Mouse (Mus musculus): ENCODE measurements around the gene Slc30a6. TPM values are rescaled to one million over a fixed set of nuclear protein-coding genes. Genes with fewer than 3 reads are reported as not detected.
"Not testable (repeated sequence)": the region's sequence is repeated elsewhere in the genome, so short reads cannot be mapped to it uniquely, and the experiment has no call there.

The Slc30a6 gene
- polyA plus RNA-seq, 1 experiment = 27.0 TPM

GRCm38 (mm10) chr17:74457972-74458677, 62.7 kb downstream of the Slc30a6 start:
- WGBS = 62% methylated on average over 10 of the region's 10 CpGs
- Histone ChIP-seq H3K27me3 (replicated peaks; ENCODE audit: control insufficient read depth, insufficient read depth, low read length) (no peaks in the 10 kb centered on the region), H3K27ac (ENCODE audit: insufficient read depth, low read depth, low read length) (no peak overlapping the region), H3K36me3 (ENCODE audit: control insufficient read depth, insufficient read depth, low read length) (no peaks in the 10 kb centered on the region), H3K4me3 (ENCODE audit: insufficient read depth, low read depth, low read length) (no peak overlapping the region), H3K4me1 (ENCODE audit: control insufficient read depth, insufficient read depth, low read length) (no peaks in the 10 kb centered on the region)
- DNase-seq = peak; percentile 7
- no peak for TF ChIP-seq CTCF (conservative IDR thresholded peaks at IDR 0.05; ENCODE audit: insufficient read depth, insufficient read length, low read depth, low read length)
- TF ChIP-seq POLR2A (IDR thresholded peaks at IDR 0.05; ENCODE audit: low read depth, low read length) = no peak

- no peak within 1 kb of the TSS for H3K4me3 ChIP-seq (ENCODE audit: insufficient read depth, low read depth, low read length)
- H3K36me3 ChIP-seq (ENCODE audit: control insufficient read depth, insufficient read depth, low read length) = no peaks in the 10 kb centered on the region
- peak; percentile 44 for DNase-seq
- no peaks in the 10 kb centered on the region for H3K4me1 ChIP-seq (ENCODE audit: control insufficient read depth, insufficient read depth, low read length)
- TF ChIP-seq CTCF (conservative IDR thresholded peaks at IDR 0.05; ENCODE audit: insufficient read depth, insufficient read length, low read depth, low read length) (no peak), POLR2A (IDR thresholded peaks at IDR 0.05; ENCODE audit: low read depth, low read length) (no peak)
- no peak within 1 kb of the TSS for H3K27ac ChIP-seq (ENCODE audit: insufficient read depth, low read depth, low read length)
- 50% methylated on average over 8 of the region's 8 CpGs for WGBS
- H3K27me3 ChIP-seq (replicated peaks; ENCODE audit: control insufficient read depth, insufficient read depth, low read length) = no peaks in the 10 kb centered on the region
Observed at GRCm38 (mm10) chr17:74458711-74459408, 63.5 kb downstream of the Slc30a6 start, which contains the start of gene Nlrc4. TSS of gene Nlrc4 (minus strand) at chr17:74459142.

- Histone ChIP-seq H3K27ac (ENCODE audit: insufficient read depth, low read depth, low read length) (no peak overlapping the region), H3K36me3 (ENCODE audit: control insufficient read depth, insufficient read depth, low read length) (no peaks in the 10 kb centered on the region), H3K4me1 (ENCODE audit: control insufficient read depth, insufficient read depth, low read length) (no peaks in the 10 kb centered on the region), H3K4me3 (ENCODE audit: insufficient read depth, low read depth, low read length) (no peak overlapping the region), H3K27me3 (replicated peaks; ENCODE audit: control insufficient read depth, insufficient read depth, low read length) (no peaks in the 10 kb centered on the region)
- TF ChIP-seq POLR2A (IDR thresholded peaks at IDR 0.05; ENCODE audit: low read depth, low read length) (no peak), CTCF (conservative IDR thresholded peaks at IDR 0.05; ENCODE audit: insufficient read depth, insufficient read length, low read depth, low read length) (no peak)
- no peak for DNase-seq
Observed at GRCm38 (mm10) chr17:74463510-74463909, 68.1 kb downstream of the Slc30a6 start.

GRCm38 (mm10) chr17:74467981-74468380, 72.6 kb downstream of the Slc30a6 start:
- not testable (repeated sequence) for H3K27ac ChIP-seq (ENCODE audit: insufficient read depth, low read depth, low read length); H3K4me3 ChIP-seq (ENCODE audit: insufficient read depth, low read depth, low read length); H3K36me3 ChIP-seq (ENCODE audit: control insufficient read depth, insufficient read depth, low read length); H3K27me3 ChIP-seq (replicated peaks; ENCODE audit: control insufficient read depth, insufficient read depth, low read length); H3K4me1 ChIP-seq (ENCODE audit: control insufficient read depth, insufficient read depth, low read length); DNase-seq
- 90% methylated on average over 2 of the region's 2 CpGs for WGBS

DNA sequence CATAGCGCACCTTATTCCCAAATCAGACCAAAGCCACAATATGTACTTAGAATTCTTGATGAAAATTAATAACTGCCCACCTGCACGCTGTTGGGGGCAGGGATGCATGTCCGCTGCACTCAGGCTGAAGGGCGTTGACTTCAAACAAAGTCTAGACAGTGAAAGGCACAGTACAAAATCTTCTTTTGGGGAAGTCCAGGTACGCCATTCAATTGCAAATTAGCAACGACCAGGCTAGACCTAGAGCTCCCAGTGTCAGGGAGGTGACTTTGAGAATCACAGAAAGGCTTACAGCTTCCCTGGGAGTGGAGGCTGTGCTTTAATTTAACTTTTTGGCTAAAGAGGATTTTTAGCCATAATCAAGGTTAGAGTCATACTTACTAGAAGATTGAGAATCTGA, 74.7 kb downstream of the Slc30a6 start:
- H3K27ac ChIP-seq (ENCODE audit: insufficient read depth, low read depth, low read length); H3K4me1 ChIP-seq (ENCODE audit: control insufficient read depth, insufficient read depth, low read length); H3K36me3 ChIP-seq (ENCODE audit: control insufficient read depth, insufficient read depth, low read length); H3K27me3 ChIP-seq (replicated peaks; ENCODE audit: control insufficient read depth, insufficient read depth, low read length); DNase-seq; H3K4me3 ChIP-seq (ENCODE audit: insufficient read depth, low read depth, low read length): not testable (repeated sequence)
- WGBS = 84% methylated on average over 6 of the region's 6 CpGs

Other genes starting within 250 kb of the Slc30a6 start
- gene Memo1, start 100.1 kb upstream of the Slc30a6 start, polyA plus RNA-seq (2012; rRNA removed) = 38.7 and 43.1 TPM in 2 replicates
- gene Dpy30, start 71.7 kb upstream of the Slc30a6 start, polyA plus RNA-seq (2012; rRNA removed) = 38.1 and 57.3 TPM in 2 replicates
- gene Spast, start 56.6 kb upstream of the Slc30a6 start, polyA plus RNA-seq (2012; rRNA removed) = 3.5 and 4.2 TPM in 2 replicates
- 0.08 and 0.28 TPM in 2 replicates for gene Nlrc4, start 63.5 kb downstream of the Slc30a6 start, polyA plus RNA-seq (2012; rRNA removed)
- 30.4 and 48.2 TPM in 2 replicates for gene Yipf4, start 93.9 kb downstream of the Slc30a6 start, polyA plus RNA-seq (2012; rRNA removed)
- 87.5 and 119 TPM in 2 replicates for gene Birc6, start 132.7 kb downstream of the Slc30a6 start, polyA plus RNA-seq (2012; rRNA removed)